Mouse (Mus musculus) fat pad, adult 2 months (tissue): ENCODE results near the gene Cpox.
A peak's percentile ranks its signal among the peaks of the same experiment; 100 is the strongest.

Experiments
- DNase-seq: peaks from one replicate; pipeline ENCODE4 v3.0.0-alpha.2; 2011; ENCODE audit warnings: low read depth, low spot score; ENCODE audit errors: extremely low read depth

The Cpox gene

DNA sequence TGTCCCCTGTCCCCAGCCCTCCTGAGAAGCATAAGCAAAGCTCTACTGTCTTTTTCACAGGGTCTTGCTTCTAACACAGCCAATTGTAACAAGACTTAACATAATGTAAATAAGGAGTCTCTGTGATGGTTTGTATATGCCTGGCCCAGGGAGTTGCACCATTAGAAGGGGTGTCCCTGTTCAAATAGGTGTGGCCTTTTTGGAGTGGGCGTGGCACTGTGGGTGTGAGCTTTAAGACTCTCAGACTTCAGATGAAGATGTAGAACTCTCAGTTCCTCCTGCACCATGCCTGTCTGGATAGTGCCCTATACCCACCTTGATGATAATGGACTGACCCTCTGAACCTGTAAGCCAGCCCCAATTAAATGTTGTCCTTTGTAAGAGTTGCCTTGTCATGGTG lies 68.7 kb downstream of the Cpox start:
- no peak for DNase-seq

- no peak for DNase-seq
These were observed 70.7 kb downstream of the Cpox start for GRCm38 (mm10) chr16:58740751-58741150.

DNA sequence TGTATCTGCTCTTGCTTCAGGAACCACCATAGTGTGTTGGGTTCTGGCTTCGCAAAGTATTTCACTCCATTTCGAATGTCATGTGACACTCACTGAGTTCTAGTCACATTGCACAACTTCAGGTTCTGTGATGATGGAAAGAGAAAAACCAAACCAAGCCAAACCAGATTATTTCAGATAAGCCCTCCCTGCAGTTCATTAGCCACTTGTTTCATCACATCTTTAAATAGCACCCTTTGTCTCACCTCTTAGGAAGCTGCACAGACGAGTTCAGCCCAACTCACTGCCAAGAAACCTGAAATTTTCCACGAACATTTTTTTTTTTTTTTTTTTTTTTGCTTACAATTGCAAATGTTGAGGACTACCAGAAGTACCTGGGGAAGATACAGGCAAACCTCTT lies 76.6 kb downstream of the Cpox start:
- DNase-seq = peak; percentile 95

DNA sequence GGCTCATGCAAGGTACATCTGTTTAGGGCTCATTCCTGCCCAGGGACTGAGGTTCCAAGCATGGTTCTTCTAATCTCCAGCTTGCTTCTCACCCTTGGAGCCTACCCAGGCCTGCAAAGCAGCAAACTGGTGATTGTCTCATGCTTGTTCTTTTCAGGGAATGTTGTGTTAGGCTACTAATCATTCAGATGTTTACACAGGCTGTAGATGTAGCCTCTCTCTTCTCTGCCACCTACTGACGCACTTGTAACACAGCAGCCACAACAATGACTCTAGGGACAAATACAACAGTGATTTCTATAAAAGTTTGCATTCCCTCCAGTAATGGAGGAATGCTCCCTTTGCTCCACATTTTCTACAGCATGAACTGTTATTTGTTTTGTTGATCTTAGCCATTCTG lies 81.2 kb downstream of the Cpox start:
- DNase-seq = no peak

DNA sequence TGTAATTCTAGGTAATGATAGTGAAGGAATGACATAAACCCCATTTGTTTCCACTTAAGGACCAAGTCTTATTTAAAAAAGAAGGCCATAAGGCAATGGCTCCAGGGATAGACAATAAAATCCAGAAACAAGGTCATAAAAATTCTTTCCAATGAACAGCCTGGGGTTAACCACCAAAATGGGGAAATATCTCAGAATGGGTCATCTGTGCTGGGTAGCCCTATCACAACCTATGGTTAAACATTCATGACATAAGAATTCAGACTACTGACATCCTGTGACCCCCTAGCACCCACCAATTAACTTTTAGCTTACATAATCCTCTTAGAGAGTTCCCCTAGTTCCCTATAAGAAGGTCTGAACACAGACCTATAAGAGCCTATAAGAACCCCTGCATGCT lies 86.1 kb downstream of the Cpox start:
- no peak for DNase-seq

DNA sequence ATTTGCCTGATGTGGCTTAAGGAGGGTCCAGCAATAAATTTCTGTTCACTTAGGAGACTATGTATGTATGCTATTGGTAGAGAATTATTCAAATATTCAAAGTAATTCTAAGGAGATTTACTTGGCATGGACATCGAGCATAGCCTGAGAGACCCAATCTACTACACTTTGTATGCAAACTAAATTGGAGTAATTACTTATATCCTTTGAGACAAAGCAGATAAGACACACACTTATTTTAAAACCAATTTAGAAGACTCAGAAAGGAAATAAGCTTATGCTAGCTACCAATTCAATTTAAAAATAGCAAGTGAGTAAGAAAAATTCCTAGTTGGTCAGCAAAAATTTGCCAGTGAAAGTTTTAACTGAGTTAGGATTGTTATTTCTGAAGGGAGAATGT lies 93.0 kb downstream of the Cpox start, which contains the start of gene Olfr172:
TSS of gene Olfr172 (minus strand) at position 101 of the 400 bp plus-strand sequence.
- no peak for DNase-seq
